Mouse (Mus musculus): ENCODE measurements at regions not wholly inside any gene's neighbourhood (a gene's known extent, or its start where the extent isn't known, plus 50 kb on each side); places are given as distances from the start of the nearest gene placed in this dataset.

DNA sequence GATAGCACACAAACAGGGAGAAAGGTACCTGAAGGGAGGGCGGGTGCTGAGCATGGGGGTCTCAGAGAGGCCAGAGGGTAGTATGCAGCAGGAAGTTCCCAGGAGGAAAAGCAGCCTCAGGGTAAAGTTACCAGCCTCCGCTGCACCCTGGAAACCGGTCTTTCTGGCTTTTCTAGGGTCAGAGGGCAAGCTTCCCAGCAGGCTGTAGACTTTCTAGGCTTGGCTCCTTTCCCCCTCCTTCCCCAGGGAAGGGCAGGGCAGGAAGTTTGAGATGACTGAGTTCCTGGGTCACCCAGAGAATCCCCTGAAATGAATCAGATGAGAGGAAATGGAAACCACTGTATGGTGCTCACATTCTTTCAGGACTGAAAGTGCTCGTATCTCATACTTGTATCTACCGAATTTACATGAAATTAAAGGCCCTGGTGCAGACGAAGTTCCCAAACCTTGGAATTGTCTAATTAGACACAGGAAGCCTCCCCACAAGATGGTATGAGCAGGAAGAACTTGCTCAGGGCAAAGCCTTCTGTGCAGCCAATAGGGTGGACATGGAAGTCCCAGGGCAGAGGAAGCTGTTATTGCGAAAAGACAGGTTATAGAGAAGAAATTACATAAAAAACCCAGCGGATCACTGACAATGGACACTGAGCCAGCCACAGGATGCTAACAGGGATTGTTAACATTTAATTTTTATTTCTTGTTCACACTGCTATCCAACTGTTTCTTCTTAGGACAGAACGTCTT lies 114.9 kb downstream of the Bcl2l11 start:
- WGBS, result 38% methylated on average over 9 of the region's 9 CpGs
- Histone ChIP-seq H3K4me1 (replicated peaks; ENCODE audit: insufficient read depth, low read length) (peaks cover 10% of the 10 kb centered on the region; the same call in 1 of the 2 replicates), H3K27me3 (ENCODE audit: insufficient read depth, low read length) (no peaks in the 10 kb centered on the region), H3K9me3 (replicated peaks; ENCODE audit: low read length) (no peaks in the 10 kb centered on the region), H3K9ac (ENCODE audit: low read depth, low read length) (no peak overlapping the region), H3K27ac (peak overlapping the region; percentile 15; the same call in 1 of the 2 replicates), H3K36me3 (ENCODE audit: insufficient read depth, low read length) (no peaks in the 10 kb centered on the region), H3K4me2 (ENCODE audit: low read length) (no peak overlapping the region), H3K4me3 (replicated peaks; ENCODE audit: low read depth, low read length) (no peak overlapping the region)
- ATAC-seq (replicated peaks; ENCODE audit: low FRiP score, low read depth) (peak; percentile 66), DNase-seq (ENCODE audit: low spot score) (peak; percentile 49)
- TF ChIP-seq CTCF (IDR thresholded peaks at IDR 0.05; ENCODE audit: low read depth), result no peak

DNA sequence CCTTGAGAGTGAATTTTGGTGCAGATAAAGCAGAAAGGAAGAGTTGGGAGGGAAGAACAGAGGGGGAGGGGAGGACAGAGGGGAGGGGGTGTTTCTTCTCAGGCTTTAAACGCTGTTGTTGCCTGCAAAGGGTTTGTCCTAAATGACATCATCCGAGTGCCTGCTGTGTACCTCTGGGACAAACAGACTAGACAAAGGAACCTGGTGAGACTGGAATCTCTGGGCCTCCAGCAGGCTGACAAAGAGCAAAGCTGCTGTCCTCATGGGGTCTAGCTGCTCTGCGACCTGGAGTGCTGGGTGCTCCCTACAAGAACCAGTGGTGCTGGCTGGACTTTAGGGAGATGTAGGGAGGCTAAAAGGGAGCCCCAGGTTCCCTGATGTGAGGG lies 115.4 kb downstream of the Bcl2l11 start:
- H3K27ac ChIP-seq, result no peak overlapping the region
- DNase-seq (ENCODE audit: low spot score) (no peak), ATAC-seq (replicated peaks; ENCODE audit: low FRiP score, low read depth) (no peak)

GRCm38 (mm10) chr2:128245544-128245943 lies 119.7 kb downstream of the Bcl2l11 start:
- Histone ChIP-seq H3K4me1 (replicated peaks; ENCODE audit: insufficient read depth, low read length) (peaks cover 6% of the 10 kb centered on the region; the same call in 1 of the 2 replicates), H3K27ac (no peak overlapping the region), H3K9ac (ENCODE audit: low read depth, low read length) (no peak overlapping the region), H3K36me3 (ENCODE audit: insufficient read depth, low read length) (no peaks in the 10 kb centered on the region), H3K27me3 (ENCODE audit: insufficient read depth, low read length) (no peaks in the 10 kb centered on the region), H3K9me3 (replicated peaks; ENCODE audit: low read length) (no peaks in the 10 kb centered on the region), H3K4me2 (ENCODE audit: low read length) (no peak overlapping the region), H3K4me3 (replicated peaks; ENCODE audit: low read depth, low read length) (no peak overlapping the region)
- 80% methylated on average over 10 of the region's 10 CpGs for WGBS
- peak; percentile 11; the same call in 1 of the 2 replicates for TF ChIP-seq CTCF (IDR thresholded peaks at IDR 0.05; ENCODE audit: low read depth)
- no peak for DNase-seq (ENCODE audit: low spot score)
- no peak for ATAC-seq (replicated peaks; ENCODE audit: low FRiP score, low read depth)

More for the DNA sequence above, 115.4 kb downstream of the Bcl2l11 start:
- no peak for TF ChIP-seq CTCF (IDR thresholded peaks at IDR 0.05; ENCODE audit: low read depth)
- H3K27me3 ChIP-seq (ENCODE audit: insufficient read depth, low read length), result no peaks in the 10 kb centered on the region
- no peak overlapping the region for H3K4me3 ChIP-seq (replicated peaks; ENCODE audit: low read depth, low read length)
- H3K4me1 ChIP-seq (replicated peaks; ENCODE audit: insufficient read depth, low read length), result peaks cover 10% of the 10 kb centered on the region; the same call in 1 of the 2 replicates
- 48% methylated on average over 3 of the region's 3 CpGs for WGBS
- H3K9me3 ChIP-seq (replicated peaks; ENCODE audit: low read length), result no peaks in the 10 kb centered on the region
- no peak overlapping the region for H3K4me2 ChIP-seq (ENCODE audit: low read length)
- no peak overlapping the region for H3K9ac ChIP-seq (ENCODE audit: low read depth, low read length)
- no peaks in the 10 kb centered on the region for H3K36me3 ChIP-seq (ENCODE audit: insufficient read depth, low read length)

DNA sequence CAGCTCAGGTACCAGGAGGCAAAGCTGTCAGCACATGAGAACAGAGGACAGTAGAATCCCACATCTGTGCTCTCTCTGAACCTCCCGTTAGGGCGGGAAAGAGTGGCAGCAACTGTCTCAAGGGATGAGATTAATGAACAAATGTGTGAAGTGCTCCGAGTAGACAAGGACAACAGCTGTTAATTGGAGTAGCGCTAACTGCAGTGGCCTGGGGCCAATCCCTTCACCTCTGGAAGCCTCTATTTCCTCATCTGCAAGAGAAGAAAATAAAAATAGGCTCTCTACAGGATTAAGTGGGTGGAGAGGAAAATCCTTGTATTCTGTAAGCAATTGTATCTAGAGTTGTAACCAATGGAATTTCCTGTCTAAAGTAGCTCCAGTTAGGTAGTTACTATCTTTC lies 122.1 kb downstream of the Bcl2l11 start:
- Histone ChIP-seq H3K4me1 (replicated peaks; ENCODE audit: insufficient read depth, low read length) (no peaks in the 10 kb centered on the region), H3K27ac (no peak overlapping the region), H3K36me3 (ENCODE audit: insufficient read depth, low read length) (no peaks in the 10 kb centered on the region), H3K9ac (ENCODE audit: low read depth, low read length) (no peak overlapping the region), H3K4me2 (ENCODE audit: low read length) (no peak overlapping the region), H3K9me3 (replicated peaks; ENCODE audit: low read length) (no peaks in the 10 kb centered on the region), H3K27me3 (ENCODE audit: insufficient read depth, low read length) (no peaks in the 10 kb centered on the region), H3K4me3 (replicated peaks; ENCODE audit: low read depth, low read length) (no peak overlapping the region)
- ATAC-seq (replicated peaks; ENCODE audit: low FRiP score, low read depth) (no peak), DNase-seq (ENCODE audit: low spot score) (peak; percentile 15)
- 24% methylated on average over 4 of the region's 4 CpGs for WGBS
- TF ChIP-seq CTCF (IDR thresholded peaks at IDR 0.05; ENCODE audit: low read depth), result no peak

DNA sequence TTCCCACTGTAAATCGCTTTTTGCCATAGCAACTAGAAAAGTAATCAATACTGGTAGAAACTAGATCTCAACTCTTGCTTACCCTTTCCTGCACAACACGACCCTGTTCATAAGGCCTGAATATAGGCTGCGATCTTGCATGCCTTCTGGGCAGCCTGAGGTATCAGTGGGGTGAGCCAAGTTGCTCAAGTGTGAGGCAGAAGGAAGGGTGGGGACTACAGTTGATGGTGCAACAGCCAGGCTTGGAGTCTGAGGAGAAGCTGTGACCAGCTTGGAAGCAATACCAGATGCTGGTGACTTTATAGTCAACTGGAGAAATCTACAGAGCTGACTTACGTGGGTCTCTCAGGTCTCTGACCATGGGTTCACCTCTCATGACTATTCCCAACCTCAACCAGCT lies 123.3 kb downstream of the Bcl2l11 start:
- no peak overlapping the region for H3K4me2 ChIP-seq (ENCODE audit: low read length)
- no peaks in the 10 kb centered on the region for H3K27me3 ChIP-seq (ENCODE audit: insufficient read depth, low read length)
- no peaks in the 10 kb centered on the region for H3K9me3 ChIP-seq (replicated peaks; ENCODE audit: low read length)
- H3K4me1 ChIP-seq (replicated peaks; ENCODE audit: insufficient read depth, low read length), result no peaks in the 10 kb centered on the region
- no peaks in the 10 kb centered on the region for H3K36me3 ChIP-seq (ENCODE audit: insufficient read depth, low read length)
- H3K4me3 ChIP-seq (replicated peaks; ENCODE audit: low read depth, low read length), result no peak overlapping the region
- H3K27ac ChIP-seq, result no peak overlapping the region
- no peak for ATAC-seq (replicated peaks; ENCODE audit: low FRiP score, low read depth)
- no peak for TF ChIP-seq CTCF (IDR thresholded peaks at IDR 0.05; ENCODE audit: low read depth)
- H3K9ac ChIP-seq (ENCODE audit: low read depth, low read length), result no peak overlapping the region
- no peak for DNase-seq (ENCODE audit: low spot score)
- WGBS, result 94% methylated on average over 4 of the region's 4 CpGs

GRCm38 (mm10) chr2:128249607-128250006 lies 123.8 kb downstream of the Bcl2l11 start:
- ATAC-seq (replicated peaks; ENCODE audit: low FRiP score, low read depth) (no peak), DNase-seq (ENCODE audit: low spot score) (no peak)
- no peaks in the 10 kb centered on the region for H3K27me3 ChIP-seq (ENCODE audit: insufficient read depth, low read length)
- WGBS, result 72% methylated on average over 2 of the region's 2 CpGs
- H3K9ac ChIP-seq (ENCODE audit: low read depth, low read length), result no peak overlapping the region
- no peak overlapping the region for H3K27ac ChIP-seq
- no peaks in the 10 kb centered on the region for H3K9me3 ChIP-seq (replicated peaks; ENCODE audit: low read length)
- TF ChIP-seq CTCF (IDR thresholded peaks at IDR 0.05; ENCODE audit: low read depth), result no peak
- H3K4me2 ChIP-seq (ENCODE audit: low read length), result no peak overlapping the region
- no peak overlapping the region for H3K4me3 ChIP-seq (replicated peaks; ENCODE audit: low read depth, low read length)
- H3K4me1 ChIP-seq (replicated peaks; ENCODE audit: insufficient read depth, low read length), result no peaks in the 10 kb centered on the region
- H3K36me3 ChIP-seq (ENCODE audit: insufficient read depth, low read length), result no peaks in the 10 kb centered on the region

Measured in kidney, postnatal 0 days (tissue).